8 mouse cellular contexts compared by ENCODE assay signal in genomic region chr4:140964620-140965019, GRCm38 (mm10). TPM values are rescaled to one million over a fixed set of nuclear protein-coding genes. Genes with fewer than 3 reads are reported as not detected.
DNase-seq lines count a peak whose midpoint lies in the region; ATAC-seq lines count a peak whose summit lies in the region.

No protein-coding gene starts in this region.

- no peak for ATAC-seq in forebrain, embryonic 16.5 days
- ATAC-seq in embryonic facial prominence, embryonic 14.5 days (ENCODE audit: low read depth), result no peak
- ATAC-seq in hematopoietic stem cell, adult 5-6 weeks (replicated peaks in 1 of 2; ENCODE audit: insufficient read depth in 1 of 2, low FRiP score in 2 of 2, low TSS enrichment in 1 of 2, low read depth in 1 of 2, poor library complexity in 2 of 2, severe bottlenecking in 2 of 2), result peak; percentile 34 to 49; a peak in 3 of 4 replicates

- 27% methylated on average over 7 of the region's 7 CpGs for WGBS in forebrain, embryonic 10.5 days
- 6% methylated on average over 7 of the region's 7 CpGs for WGBS in forebrain, embryonic 16.5 days
- WGBS in embryonic facial prominence, embryonic 14.5 days, result 18% methylated on average over 7 of the region's 7 CpGs

- peaks cover 38% of the 10 kb centered on the region for H3K36me3 ChIP-seq in forebrain, embryonic 10.5 days (replicated peaks)
- peaks cover 3% of the 10 kb centered on the region; the same call in 1 of the 2 replicates for H3K36me3 ChIP-seq in forebrain, embryonic 16.5 days (ENCODE audit: control insufficient read depth, insufficient read depth)
- H3K36me3 ChIP-seq in embryonic facial prominence, embryonic 14.5 days (ENCODE audit: control insufficient read depth, insufficient read depth, low read length), result peaks cover 40% of the 10 kb centered on the region

- no peak overlapping the region for H3K4me3 ChIP-seq in forebrain, embryonic 10.5 days
- H3K4me3 ChIP-seq in forebrain, embryonic 16.5 days (replicated peaks; ENCODE audit: low read length), result no peak overlapping the region
- no peak overlapping the region for H3K4me3 ChIP-seq in embryonic facial prominence, embryonic 14.5 days (ENCODE audit: low read depth, low read length)

- no peak overlapping the region for H3K27ac ChIP-seq in forebrain, embryonic 10.5 days
- no peak overlapping the region for H3K27ac ChIP-seq in forebrain, embryonic 16.5 days (ENCODE audit: low read length)
- H3K27ac ChIP-seq in embryonic facial prominence, embryonic 14.5 days (replicated peaks; ENCODE audit: low read depth, low read length), result no peak overlapping the region

- H3K4me1 ChIP-seq in forebrain, embryonic 10.5 days, result peaks cover 45% of the 10 kb centered on the region
- H3K4me1 ChIP-seq in forebrain, embryonic 16.5 days (replicated peaks; ENCODE audit: control insufficient read depth, insufficient read depth, low read length), result peaks cover 25% of the 10 kb centered on the region
- peaks cover 14% of the 10 kb centered on the region; the same call in 1 of the 2 replicates for H3K4me1 ChIP-seq in embryonic facial prominence, embryonic 14.5 days (ENCODE audit: control insufficient read depth, insufficient read depth, low read length)

- H3K4me2 ChIP-seq in forebrain, embryonic 16.5 days (ENCODE audit: low read length), result no peak overlapping the region
- no peak overlapping the region for H3K4me2 ChIP-seq in embryonic facial prominence, embryonic 14.5 days (ENCODE audit: low read depth, low read length)

- DNase-seq in forebrain, embryonic 10.5 days (ENCODE audit: extremely low spot score, low spot score), result peak; percentile 69
- DNase-seq in adrenal gland, postnatal 14 days, result peak; percentile 92
- peak; percentile 78 for DNase-seq in embryonic facial prominence, embryonic 14.5 days (ENCODE audit: low spot score)
- DNase-seq in left cerebral cortex, adult 18-20 months (ENCODE audit: low spot score in 2 of 2), result peak; percentile 70 to 76
- DNase-seq in mesoderm, embryonic 11.5 days (ENCODE audit: low read depth, low spot score), result peak; percentile 85
- peak; percentile 68 for DNase-seq in skeletal muscle tissue, adult 2 months (ENCODE audit: low read depth, low spot score)

- H3K27me3 ChIP-seq in forebrain, embryonic 10.5 days (ENCODE audit: poor library complexity, severe bottlenecking), result no peaks in the 10 kb centered on the region
- no peaks in the 10 kb centered on the region for H3K27me3 ChIP-seq in forebrain, embryonic 16.5 days (replicated peaks; ENCODE audit: control insufficient read depth, insufficient read depth, low read length)
- no peaks in the 10 kb centered on the region for H3K27me3 ChIP-seq in embryonic facial prominence, embryonic 14.5 days (replicated peaks; ENCODE audit: control insufficient read depth, insufficient read depth, low read length)

- no peaks in the 10 kb centered on the region for H3K9me3 ChIP-seq in forebrain, embryonic 10.5 days
- no peaks in the 10 kb centered on the region for H3K9me3 ChIP-seq in forebrain, embryonic 16.5 days (ENCODE audit: control insufficient read depth, low read length)
- H3K9me3 ChIP-seq in embryonic facial prominence, embryonic 14.5 days (ENCODE audit: control insufficient read depth, low read length), result no peaks in the 10 kb centered on the region

- no peak overlapping the region for H3K9ac ChIP-seq in forebrain, embryonic 16.5 days (replicated peaks; ENCODE audit: low read depth, low read length)
- no peak overlapping the region for H3K9ac ChIP-seq in embryonic facial prominence, embryonic 14.5 days (ENCODE audit: low read depth, low read length)

RNA-seq across cellular contexts. Expression of gene Sdhb, which starts 3.6 kb away (rescaled TPM):
- 411 and 415 TPM in 2 replicates for polyA plus RNA-seq in forebrain, embryonic 10.5 days (2016; fragmentation: Nextera tagmentation; extraction: Ambion mirVana)
- 420 and 438 TPM in 2 replicates for polyA plus RNA-seq in forebrain, embryonic 16.5 days (2015; fragmentation: Nextera tagmentation; extraction: Ambion mirVana)
- total RNA-seq in adrenal gland, postnatal 14 days (2021), result 699 and 754 TPM in 2 replicates
- polyA plus RNA-seq in embryonic facial prominence, embryonic 14.5 days (2014; fragmentation: Nextera tagmentation; extraction: Ambion mirVana), result 383 and 394 TPM in 2 replicates
- total RNA-seq in hematopoietic stem cell, adult 5-6 weeks (2017), result 69.8 and 102 TPM in 2 replicates
- total RNA-seq in left cerebral cortex, adult 18-20 months (2021), result 100 to 1,000 TPM; 192 to 194 TPM

RNA-seq across cellular contexts. Expression of gene Atp13a2, which starts 22.1 kb away (rescaled TPM):
- polyA plus RNA-seq in forebrain, embryonic 10.5 days (2016; fragmentation: Nextera tagmentation; extraction: Ambion mirVana), result 39.9 and 40.6 TPM in 2 replicates
- 126 and 142 TPM in 2 replicates for polyA plus RNA-seq in forebrain, embryonic 16.5 days (2015; fragmentation: Nextera tagmentation; extraction: Ambion mirVana)
- 28.7 and 37.1 TPM in 2 replicates for total RNA-seq in adrenal gland, postnatal 14 days (2021)
- polyA plus RNA-seq in embryonic facial prominence, embryonic 14.5 days (2014; fragmentation: Nextera tagmentation; extraction: Ambion mirVana), result 42.9 and 43.5 TPM in 2 replicates
- 34.5 and 51.0 TPM in 2 replicates for total RNA-seq in hematopoietic stem cell, adult 5-6 weeks (2017)
- 100 to 1,000 TPM; 140 to 149 TPM for total RNA-seq in left cerebral cortex, adult 18-20 months (2021)

RNA-seq across cellular contexts. Expression of gene Mfap2, which starts 45.6 kb away (rescaled TPM):
- polyA plus RNA-seq in forebrain, embryonic 10.5 days (2016; fragmentation: Nextera tagmentation; extraction: Ambion mirVana), result 265 TPM in 2 replicates
- 190 and 202 TPM in 2 replicates for polyA plus RNA-seq in forebrain, embryonic 16.5 days (2015; fragmentation: Nextera tagmentation; extraction: Ambion mirVana)
- 26.0 and 28.6 TPM in 2 replicates for total RNA-seq in adrenal gland, postnatal 14 days (2021)
- 745 and 811 TPM in 2 replicates for polyA plus RNA-seq in embryonic facial prominence, embryonic 14.5 days (2014; fragmentation: Nextera tagmentation; extraction: Ambion mirVana)
- total RNA-seq in hematopoietic stem cell, adult 5-6 weeks (2017), result not detected in 2 replicates
- total RNA-seq in left cerebral cortex, adult 18-20 months (2021), result 1 to 10 TPM; 3.8 to 4.4 TPM

RNA-seq across cellular contexts. Expression of gene Padi2, which starts 58.5 kb away (rescaled TPM):
- polyA plus RNA-seq in forebrain, embryonic 10.5 days (2016; fragmentation: Nextera tagmentation; extraction: Ambion mirVana), result 0.30 and 0.66 TPM in 2 replicates
- polyA plus RNA-seq in forebrain, embryonic 16.5 days (2015; fragmentation: Nextera tagmentation; extraction: Ambion mirVana), result 0.88 and 1.0 TPM in 2 replicates
- total RNA-seq in adrenal gland, postnatal 14 days (2021), result 1.3 and 1.9 TPM in 2 replicates
- polyA plus RNA-seq in embryonic facial prominence, embryonic 14.5 days (2014; fragmentation: Nextera tagmentation; extraction: Ambion mirVana), result 15.1 and 16.1 TPM in 2 replicates
- total RNA-seq in hematopoietic stem cell, adult 5-6 weeks (2017), result 11.0 and 12.1 TPM in 2 replicates
- 10 to 100 TPM; 13.5 to 14.6 TPM for total RNA-seq in left cerebral cortex, adult 18-20 months (2021)

Comparison
In these comparisons a context has a peak if more than half of its experiments do, and no peak if none do; other contexts are left out.
1. ATAC-seq: peak in hematopoietic stem cell, adult 5-6 weeks (2 of 2); none in forebrain, embryonic 16.5 days (single experiment) and embryonic facial prominence, embryonic 14.5 days (single experiment).
2. Peak in every context shown above with its lines, with median percentiles within 50 percentile points of each other: DNase-seq.